Mouse (Mus musculus) left cerebral cortex, postnatal 14 days (tissue): ENCODE data around the gene Pidd1. TPM values are rescaled to one million over a fixed set of nuclear protein-coding genes. Genes with fewer than 3 reads are reported as not detected.
"Not testable (repeated sequence)": the region's sequence is repeated elsewhere in the genome, so short reads cannot be mapped to it uniquely, and the experiment has no call there.

Experiments used
- DNase-seq, 2 experiments: peaks; one replicate each; pipeline ENCODE4 v3.0.0; 2021 to 2022; ENCODE audit warnings: low spot score in 2 of 2, mixed read lengths in 1 of 2
- intact Hi-C: fragments of 180-260 bp; cut with DNase I; formaldehyde crosslinking; loops from one replicate; pipeline ENCODE4 v1.15.1; 2025
- total RNA-seq, 2 experiments: library from RNA; stranded (reverse); gene quantifications; 2 replicates each; pipeline ENCODE4 v1.2.3; 2021

The Pidd1 gene
- total RNA-seq, 2 experiments from 2014 or later = 1.2 to 2.4 TPM

- no peak for DNase-seq
- intact Hi-C loops = no loop called here
Observed at GRCm38 (mm10) chr7:141461521-141462332, 17.9 kb upstream of the Pidd1 start.

- no peak for DNase-seq
- intact Hi-C loops = no loop called here
Observed at GRCm38 (mm10) chr7:141460391-141461113, 16.7 kb upstream of the Pidd1 start, which contains the start of gene Cracr2b. Cracr2b (plus strand) TSS chr7:141461094.

- intact Hi-C loops = no loop called here
- DNase-seq = no peak
Observed at GRCm38 (mm10) chr7:141460001-141460390, 16.2 kb upstream of the Pidd1 start.

DNA sequence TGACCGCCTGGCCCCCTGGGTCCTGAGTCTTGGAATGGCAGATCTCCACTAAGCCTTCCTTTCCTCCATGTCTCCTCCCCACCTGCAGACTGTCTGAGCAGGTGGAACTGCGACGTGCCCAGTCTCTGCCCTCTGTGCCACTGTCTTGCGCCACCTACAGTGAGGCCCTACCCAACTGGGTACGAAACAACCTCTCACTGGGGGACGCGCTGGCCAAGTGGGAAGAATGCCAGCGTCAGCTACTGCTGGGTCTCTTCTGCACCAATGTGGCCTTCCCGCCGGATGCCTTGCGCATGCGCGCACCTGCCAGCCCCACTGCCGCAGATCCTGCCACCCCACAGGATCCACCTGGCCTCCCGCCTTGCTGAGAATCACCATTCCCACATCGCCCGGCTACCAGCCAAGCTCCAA lies 15.5 kb upstream of the Pidd1 start:
- DNase-seq = no peak
- intact Hi-C loops = no loop called here

GRCm38 (mm10) chr7:141458661-141459060 lies 14.8 kb upstream of the Pidd1 start:
- DNase-seq = no peak

GRCm38 (mm10) chr7:141457986-141458660 lies 14.3 kb upstream of the Pidd1 start:
- intact Hi-C loops = no loop called here
- no peak for DNase-seq

More at GRCm38 (mm10) chr7:141458661-141459060, 14.8 kb upstream of the Pidd1 start:
- intact Hi-C loops = no loop called here

DNA sequence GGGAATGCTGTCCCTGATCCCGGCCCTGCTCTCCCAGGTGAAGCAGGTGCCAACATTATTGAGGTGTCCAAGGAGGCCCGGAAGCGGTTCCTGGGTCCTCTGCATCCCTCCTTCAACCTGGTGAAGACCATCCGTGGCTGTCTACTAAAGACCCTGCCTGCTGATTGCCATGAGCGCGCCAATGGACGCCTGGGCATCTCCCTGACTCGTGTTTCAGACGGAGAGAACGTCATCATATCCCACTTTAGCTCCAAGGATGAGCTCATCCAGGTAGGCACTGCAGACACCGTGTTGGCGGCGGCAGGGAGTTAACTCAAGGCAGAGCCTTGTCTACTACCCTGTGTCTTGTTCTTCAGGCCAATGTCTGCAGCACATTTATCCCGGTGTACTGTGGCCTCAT lies 13.4 kb upstream of the Pidd1 start:
- intact Hi-C loops = no loop called here
- no peak for DNase-seq

DNA sequence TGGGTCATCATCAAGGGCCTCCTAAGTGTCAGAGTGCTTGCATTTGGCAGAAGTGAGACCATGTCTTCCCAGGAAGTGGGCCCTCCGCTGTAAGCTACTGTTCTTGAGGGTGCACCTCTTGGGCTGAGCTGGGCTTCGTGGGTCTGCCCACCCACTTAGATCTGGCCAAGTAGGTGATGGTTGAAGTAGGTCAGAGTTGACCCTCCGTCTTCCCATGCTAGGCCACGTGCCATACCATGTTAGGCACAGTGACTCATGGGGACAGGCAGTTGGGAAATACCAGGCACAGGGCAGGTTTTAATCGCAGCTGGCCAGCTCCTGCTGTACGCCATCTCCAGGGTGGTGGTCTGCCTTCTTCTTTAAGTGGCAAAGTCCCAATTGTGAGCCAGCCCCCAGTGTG lies 12.9 kb upstream of the Pidd1 start:
- no peak for DNase-seq
- intact Hi-C loops = no loop called here

DNA sequence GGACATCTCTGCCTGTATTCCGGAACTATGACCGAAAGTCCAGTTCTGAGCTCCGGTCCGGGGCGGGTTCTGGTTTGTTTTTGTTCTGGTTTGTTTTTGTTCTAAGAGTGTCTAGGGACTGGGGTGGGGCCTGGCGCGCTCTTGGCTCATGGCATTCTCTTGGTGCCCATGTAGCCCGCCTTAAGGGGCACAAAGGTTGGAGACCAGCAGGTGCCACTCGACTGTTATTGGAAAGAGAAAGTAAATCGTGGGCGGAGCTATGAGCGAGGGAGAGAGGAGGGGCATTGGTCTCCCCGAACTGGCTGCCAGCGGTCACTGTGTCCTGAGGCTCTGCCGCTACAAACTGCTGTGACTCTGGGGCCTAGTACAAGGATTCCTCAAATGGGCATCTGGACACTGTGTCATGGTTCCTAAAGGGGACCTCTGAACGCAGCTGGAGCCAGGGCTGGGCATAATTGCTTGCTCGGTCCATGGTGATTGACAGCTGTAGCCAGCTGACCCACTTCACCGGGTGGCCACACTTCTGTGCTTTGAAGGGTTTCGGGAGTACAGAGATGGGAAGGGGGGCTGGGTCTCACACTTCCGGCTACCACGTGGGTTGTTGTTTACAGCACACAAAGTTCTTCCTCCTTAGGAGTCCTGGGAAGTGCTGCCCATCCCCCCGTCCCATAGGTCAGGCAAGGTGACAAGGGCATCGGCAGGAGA lies 11.9 kb upstream of the Pidd1 start:
- DNase-seq = peak; percentile 52 to 79

DNA sequence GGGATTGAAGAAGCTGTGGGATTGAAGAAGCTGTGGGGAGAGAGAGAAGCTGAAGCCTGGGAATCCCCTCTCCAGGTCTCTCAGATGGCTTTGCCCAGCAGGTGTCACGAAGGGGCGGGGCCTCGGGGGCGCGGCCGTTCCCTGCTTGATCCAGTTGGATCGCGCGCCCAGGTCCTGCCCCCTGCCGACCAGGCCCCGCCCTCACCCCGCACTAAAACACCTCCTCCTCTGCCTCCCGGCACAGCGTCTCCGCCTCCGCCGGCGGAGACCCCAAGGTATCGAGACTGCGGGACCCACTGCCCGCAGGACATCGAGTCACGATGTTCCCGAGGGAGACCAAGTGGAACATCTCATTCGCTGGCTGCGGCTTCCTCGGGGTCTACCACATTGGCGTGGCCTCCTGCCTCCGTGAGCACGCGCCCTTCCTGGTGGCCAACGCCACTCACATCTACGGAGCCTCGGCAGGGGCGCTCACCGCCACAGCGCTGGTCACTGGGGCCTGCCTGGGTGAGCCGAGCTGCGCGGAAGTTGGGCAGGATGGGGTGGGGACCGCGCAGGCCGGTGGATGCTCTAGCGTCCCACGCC lies 11.2 kb upstream of the Pidd1 start, which contains the start of gene Pnpla2:
Gene Pnpla2, plus strand, starts transcription at position 232 of the 585 bp plus-strand sequence.
- intact Hi-C loops = no loop called here

More for the DNA sequence above, 11.9 kb upstream of the Pidd1 start:
- intact Hi-C loops = no loop called here

GRCm38 (mm10) chr7:141453636-141454035 lies 9.8 kb upstream of the Pidd1 start:
- no peak for DNase-seq
- intact Hi-C loops = no loop called here

More for the DNA sequence above, 11.2 kb upstream of the Pidd1 start, which contains the start of gene Pnpla2:
- DNase-seq = peak; percentile 93 to 95

GRCm38 (mm10) chr7:141451928-141452327 lies 8.1 kb upstream of the Pidd1 start:
- no peak for DNase-seq
- intact Hi-C loops = no loop called here

GRCm38 (mm10) chr7:141447110-141447991 lies 3.5 kb upstream of the Pidd1 start, which contains the start of gene Rplp2:
Rplp2 (plus strand) TSS chr7:141447370.
- intact Hi-C loops = no loop called here
- DNase-seq = peak; percentile 93 to 94

GRCm38 (mm10) chr7:141446374-141446773 lies 2.5 kb upstream of the Pidd1 start:
- DNase-seq, intact Hi-C loops: not testable (repeated sequence)

DNA sequence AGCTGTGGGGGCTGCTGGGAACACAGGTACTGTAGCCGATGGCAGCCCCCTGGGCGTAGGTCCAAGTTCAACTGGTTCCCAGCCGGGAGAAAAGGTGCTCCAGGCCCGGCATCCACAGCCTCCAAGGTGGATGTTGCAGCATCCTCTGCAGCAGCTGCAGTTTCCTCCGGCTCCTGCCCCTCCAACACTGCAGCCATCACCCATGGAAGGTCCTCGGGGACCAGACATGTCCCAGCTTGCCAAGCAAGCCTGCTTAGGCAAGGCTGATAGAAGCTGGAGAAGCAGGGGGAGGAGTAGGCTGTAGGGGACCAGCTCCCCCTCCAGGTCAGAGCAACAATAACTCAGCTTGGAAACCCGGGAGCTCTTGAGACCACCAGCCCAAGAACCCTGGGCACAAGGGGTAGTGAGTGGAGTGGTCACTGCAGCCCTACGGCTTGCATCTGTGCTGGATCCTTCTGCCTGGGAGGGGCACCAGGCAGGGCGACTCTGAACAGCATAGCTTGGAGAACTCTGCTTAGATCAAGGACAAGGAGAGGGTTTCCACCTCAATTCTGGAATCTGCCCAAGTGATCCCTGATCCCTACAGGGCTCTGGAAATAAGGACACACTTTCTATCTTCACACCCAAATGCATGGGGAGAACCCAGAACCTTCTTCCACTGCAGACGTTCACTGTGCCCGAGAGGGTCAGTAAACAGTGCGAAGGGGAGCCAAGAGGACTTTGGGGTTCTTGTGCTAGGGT lies 574 bp downstream of the Pidd1 start:
- intact Hi-C loops = no loop called here
- no peak for DNase-seq

GRCm38 (mm10) chr7:141442199-141442598 lies 1.6 kb downstream of the Pidd1 start:
- DNase-seq = no peak

GRCm38 (mm10) chr7:141441460-141441859 lies 2.4 kb downstream of the Pidd1 start:
- no peak for DNase-seq
- intact Hi-C loops = no loop called here

More at GRCm38 (mm10) chr7:141442199-141442598, 1.6 kb downstream of the Pidd1 start:
- intact Hi-C loops = no loop called here
